Mouse (Mus musculus) left cerebral cortex, adult 9 months (tissue): ENCODE measurements around the gene Srcap.

ENCODE experiments used
- DNase-seq, 2 experiments: peaks; one replicate each; pipeline ENCODE4 v3.0.0; 2022; ENCODE audit warnings: low spot score in 2 of 2

Srcap gene

GRCm38 (mm10) chr7:127574115-127574514 is 62.3 kb downstream of the Srcap start:
- no peak for DNase-seq

GRCm38 (mm10) chr7:127583260-127583659 is 71.5 kb downstream of the Srcap start:
- DNase-seq, result no peak

DNA sequence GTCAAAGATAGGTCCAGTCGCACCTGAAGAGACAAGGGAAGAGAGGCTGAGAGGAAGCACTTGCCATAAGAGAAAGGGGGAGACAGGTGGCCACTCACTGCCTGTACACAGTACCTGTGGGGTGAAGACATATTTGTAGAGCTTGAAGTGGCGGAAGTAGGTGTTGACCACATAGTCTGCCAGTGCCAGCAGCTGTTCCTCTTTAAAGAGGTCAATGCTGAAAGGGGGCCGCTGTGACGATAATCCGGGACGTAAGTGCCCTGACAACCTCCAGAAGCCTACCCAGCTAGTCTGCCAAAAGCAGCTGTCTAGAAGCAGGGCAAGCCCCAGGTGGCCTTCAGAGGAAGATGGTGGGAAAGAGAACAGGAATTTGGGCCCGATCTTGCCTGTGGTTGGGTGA is 73.2 kb downstream of the Srcap start:
- DNase-seq, result no peak

DNA sequence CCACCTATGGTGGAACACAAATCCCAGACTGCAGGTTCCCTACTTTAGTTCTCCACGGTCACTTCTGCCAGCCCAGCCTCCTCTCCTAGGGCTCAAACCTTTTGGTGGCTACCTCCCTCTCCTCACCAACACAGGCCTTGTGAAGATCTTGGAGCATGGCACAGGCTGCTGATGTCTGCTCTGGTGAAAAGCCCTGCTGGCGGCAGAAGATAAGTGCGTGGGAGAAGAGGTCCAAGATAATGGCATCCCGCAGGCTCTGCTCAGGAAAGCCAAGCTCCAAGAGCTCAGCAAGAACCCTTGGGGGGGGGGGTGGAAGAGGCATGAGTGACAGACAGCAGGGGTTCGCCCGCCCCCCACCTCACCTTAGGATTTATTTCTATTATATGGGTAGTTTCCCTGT is 74.4 kb downstream of the Srcap start:
- DNase-seq, result no peak

GRCm38 (mm10) chr7:127587196-127587595 is 75.4 kb downstream of the Srcap start:
- no peak for DNase-seq

DNA sequence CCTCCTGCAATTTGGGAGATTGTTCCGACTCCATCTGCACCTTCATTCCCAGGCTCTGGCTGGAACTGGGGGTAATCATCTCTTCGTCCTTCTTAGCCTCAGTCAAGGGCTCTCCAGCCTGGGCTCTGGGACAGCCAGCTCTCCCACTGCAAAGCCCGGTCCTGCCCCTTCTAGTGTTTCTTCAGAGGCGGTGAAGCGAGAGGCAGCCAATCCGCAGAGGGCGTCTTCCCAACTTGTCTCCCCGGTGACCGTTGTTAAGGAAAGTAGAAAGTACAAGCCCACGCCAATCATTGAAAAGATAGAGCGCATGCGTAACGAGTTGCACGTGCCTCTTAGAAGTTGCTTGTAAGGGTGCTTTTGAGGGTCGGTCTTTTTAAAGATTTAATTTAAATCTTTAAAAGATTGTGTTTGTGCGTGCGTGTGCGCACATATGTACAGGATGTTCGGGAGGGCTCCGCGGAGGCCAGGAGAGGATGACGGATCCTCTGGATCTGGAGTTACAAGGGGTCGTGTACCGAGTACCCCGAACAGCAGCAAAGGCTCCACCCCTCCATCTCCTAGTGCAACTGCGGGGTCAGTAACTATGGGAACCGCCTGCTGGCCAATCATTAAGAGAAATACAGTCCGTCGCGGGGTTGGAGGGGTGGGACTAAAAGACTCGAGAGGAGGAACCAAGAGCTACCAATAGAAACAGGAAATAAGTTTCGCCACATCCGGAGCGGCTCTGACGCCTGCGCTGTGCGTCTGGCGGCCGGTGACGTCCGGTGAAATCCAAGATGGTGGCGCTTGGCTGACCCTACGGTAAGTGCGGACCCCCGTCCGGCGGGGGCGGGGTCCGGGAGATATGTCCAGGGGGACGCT is 76.5 kb downstream of the Srcap start, which contains the start of the genes Ccdc189 and Rnf40:
Ccdc189 (minus strand) TSS at position 585 of the 861 bp plus-strand sequence.
Rnf40 (plus strand) TSS at position 757 of the 861 bp plus-strand sequence.
- peak; percentile 96 to 97 for DNase-seq

- DNase-seq, result no peak
Measured at GRCm38 (mm10) chr7:127588901-127589300, 77.1 kb downstream of the Srcap start.

GRCm38 (mm10) chr7:127589637-127590036 is 77.9 kb downstream of the Srcap start:
- DNase-seq, result no peak

GRCm38 (mm10) chr7:127591108-127591507 is 79.3 kb downstream of the Srcap start:
- no peak for DNase-seq

DNA sequence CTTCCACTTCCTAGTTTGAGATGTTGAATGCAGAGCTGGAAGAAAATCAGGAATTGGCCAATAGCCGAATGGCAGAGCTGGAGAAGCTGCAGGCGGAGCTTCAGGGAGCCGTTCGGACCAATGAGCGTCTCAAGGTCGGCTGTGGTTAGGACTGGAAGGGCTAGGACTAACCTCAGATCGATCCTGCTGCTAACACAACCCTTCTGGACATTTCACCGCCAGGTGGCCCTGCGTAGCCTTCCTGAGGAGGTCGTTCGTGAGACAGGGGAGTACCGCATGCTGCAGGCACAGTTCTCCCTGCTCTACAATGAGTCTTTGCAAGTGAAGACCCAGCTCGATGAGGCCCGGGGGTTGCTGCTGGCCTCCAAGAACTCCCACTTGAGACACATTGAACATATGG is 80.8 kb downstream of the Srcap start:
- no peak for DNase-seq

DNA sequence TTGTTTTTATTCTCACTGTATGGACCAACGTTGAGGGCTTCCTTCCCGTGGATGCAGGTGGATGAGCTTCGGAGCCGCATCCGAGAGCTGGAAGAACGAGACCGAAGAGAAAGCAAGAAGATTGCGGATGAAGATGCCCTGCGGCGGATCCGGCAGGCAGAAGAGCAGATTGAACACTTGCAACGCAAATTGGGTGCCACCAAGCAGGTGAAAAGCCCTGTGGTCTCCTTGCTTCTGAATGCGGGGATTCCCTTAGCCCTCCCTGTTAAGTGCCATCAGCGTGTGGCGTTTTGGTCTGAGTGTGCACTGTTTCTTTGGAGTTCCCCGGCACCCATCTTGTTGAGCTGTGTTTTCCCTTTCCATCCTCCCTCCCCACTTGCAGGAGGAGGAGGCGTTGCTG is 85.0 kb downstream of the Srcap start:
- DNase-seq, result no peak

DNA sequence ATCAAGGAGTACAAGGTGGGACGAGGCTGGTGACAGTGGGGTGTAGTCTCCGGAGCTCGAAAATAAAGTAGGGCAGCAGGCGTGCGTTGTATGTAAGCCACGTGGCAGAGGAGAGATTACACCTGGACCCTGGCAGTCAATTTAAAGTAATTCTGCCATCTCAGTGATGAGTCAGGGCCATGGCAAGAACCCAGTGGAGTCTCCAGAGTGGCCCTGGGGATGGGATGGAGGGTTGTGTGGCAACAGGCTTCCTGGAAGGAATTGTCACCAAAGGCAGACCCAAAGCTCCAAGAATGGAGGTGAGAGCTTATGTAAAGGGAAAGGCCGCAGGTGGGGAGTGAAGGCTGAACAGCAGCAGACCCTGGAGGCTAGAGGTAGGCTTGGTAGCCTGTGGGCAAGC is 88.8 kb downstream of the Srcap start:
- no peak for DNase-seq

- DNase-seq, result no peak
Measured at GRCm38 (mm10) chr7:127601735-127602134, 90.0 kb downstream of the Srcap start.

DNA sequence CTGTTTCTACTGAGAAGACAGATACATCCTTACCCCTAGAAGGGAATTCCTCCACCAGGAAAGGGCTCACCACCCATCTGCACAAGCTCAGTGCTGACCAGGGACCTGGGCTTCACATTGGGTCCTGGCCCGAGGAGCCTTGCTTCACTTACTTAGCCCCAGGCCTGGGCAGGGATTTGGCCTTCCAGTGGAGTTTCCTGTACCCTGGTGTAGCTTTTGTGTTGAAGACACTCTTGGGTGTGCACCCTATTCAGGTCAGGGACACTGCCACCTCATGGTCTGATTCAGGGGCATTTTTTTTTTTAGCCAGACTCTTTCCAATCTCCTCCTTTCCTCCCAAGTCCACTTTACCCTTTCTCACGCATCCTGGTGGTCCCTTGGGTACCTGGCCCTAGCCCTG is 91.1 kb downstream of the Srcap start:
- no peak for DNase-seq

DNA sequence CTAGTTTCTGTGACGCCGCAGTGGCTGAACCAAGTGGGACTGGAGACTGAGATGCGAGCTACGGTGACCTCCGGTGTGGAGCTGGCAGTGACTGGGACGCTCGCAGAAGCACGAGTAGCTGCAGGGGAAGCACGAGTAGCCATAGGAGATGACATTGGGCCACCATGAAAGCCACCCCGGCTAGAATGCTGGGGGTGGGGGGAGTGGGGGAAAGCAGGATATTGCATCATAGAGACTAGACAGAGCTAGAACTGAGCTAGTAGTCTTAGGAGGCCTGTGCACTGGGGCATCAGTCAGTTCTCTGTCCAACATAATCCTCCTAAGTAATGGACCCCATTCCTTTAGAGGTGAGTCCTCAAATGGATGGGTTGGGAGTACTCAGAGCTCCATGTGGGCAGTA is 92.5 kb downstream of the Srcap start:
- no peak for DNase-seq

DNA sequence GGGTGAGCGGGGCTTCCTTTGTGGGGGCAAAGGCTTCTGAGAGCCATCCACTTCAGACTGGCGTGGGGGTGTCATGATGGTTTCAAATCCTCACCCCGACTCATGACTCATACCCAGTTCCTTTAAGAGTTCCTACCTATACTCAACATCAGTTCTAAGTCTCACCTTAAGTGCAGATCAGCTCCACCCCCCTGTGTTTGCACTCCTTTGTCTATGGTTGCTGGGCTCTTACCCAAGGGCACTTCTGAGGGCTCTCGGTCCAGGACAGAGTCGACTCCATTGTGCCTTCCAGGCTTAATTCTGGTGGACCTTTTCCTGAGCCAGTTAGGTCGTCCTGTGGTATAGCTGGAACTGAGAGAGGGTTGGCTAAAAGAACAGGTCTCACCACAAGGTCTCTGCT is 95.4 kb downstream of the Srcap start:
- DNase-seq, result no peak
